Mouse (Mus musculus) C2C12 (cell line): ENCODE data around the gene Kctd17. TPM values are rescaled to one million over a fixed set of nuclear protein-coding genes. Genes with fewer than 3 reads are reported as not detected.

ENCODE experiments used
- H3K27me3 ChIP-seq: one replicate; pipeline ENCODE4 v1.6.1; 2011; ENCODE audit not compliant: control insufficient read depth, insufficient read depth, insufficient read length
- H3K36me3 ChIP-seq: one replicate; pipeline ENCODE4 v1.6.1; 2011; ENCODE audit not compliant: control insufficient read depth, insufficient read depth
- H3K4me3 ChIP-seq: one replicate; pipeline ENCODE4 v1.5.1; 2011; ENCODE audit warnings: mild to moderate bottlenecking, control low read depth; ENCODE audit not compliant: poor library complexity, insufficient read depth, severe bottlenecking
- H3K79me2 ChIP-seq: one replicate; pipeline ENCODE4 v1.6.1; 2011; ENCODE audit not compliant: control insufficient read depth, insufficient read depth
- H3K79me3 ChIP-seq: one replicate; pipeline ENCODE4 v1.6.1; 2011; ENCODE audit warnings: low read depth, control low read depth
- H3ac ChIP-seq: one replicate; pipeline ENCODE3; 2011; ENCODE audit warnings: low read depth; ENCODE audit not compliant: control insufficient read depth, insufficient read length
- CEBPB ChIP-seq: IDR thresholded peaks from one replicate; pipeline ENCODE4 v1.6.1; 2011; ENCODE audit warnings: low read depth, mild to moderate bottlenecking, control low read depth, moderate library complexity
- CTCF ChIP-seq: IDR thresholded peaks from one replicate; pipeline ENCODE4 v1.5.1; 2011; ENCODE audit not compliant: control insufficient read depth, insufficient read depth, insufficient read length
- FOSL1 ChIP-seq: IDR thresholded peaks from one replicate; pipeline ENCODE4 v1.8.0; 2011; ENCODE audit warnings: mild to moderate bottlenecking, low read length; ENCODE audit not compliant: poor library complexity, insufficient read depth, severe bottlenecking
- MAX ChIP-seq: IDR thresholded peaks from one replicate; pipeline ENCODE4 v1.6.1; 2011; ENCODE audit warnings: mild to moderate bottlenecking, control low read depth
- MYOD1 ChIP-seq: IDR thresholded peaks from one replicate; pipeline ENCODE4 v1.6.1; 2011; ENCODE audit warnings: low read depth; ENCODE audit not compliant: control insufficient read depth, insufficient read length
- MYOG ChIP-seq: IDR thresholded peaks from one replicate; pipeline ENCODE4 v1.6.1; 2011; ENCODE audit not compliant: control insufficient read depth, insufficient read length; ENCODE audit errors: extremely low read depth
- USF1 ChIP-seq: IDR thresholded peaks from one replicate; pipeline ENCODE4 v1.6.1; 2011; ENCODE audit warnings: low read depth, mild to moderate bottlenecking, control low read depth, moderate library complexity
- polyA plus RNA-seq: library from polyadenylated mRNA; unstranded; fragments of >200 nt; fragmentation: generic; extraction: Trizol; gene quantifications from one replicate; pipeline ENCODE4 v1.2.1, GENCODE M21; 2012; ENCODE audit warnings: missing spikeins

Gene Kctd17
- polyA plus RNA-seq, 1 experiment: 228 TPM

DNA sequence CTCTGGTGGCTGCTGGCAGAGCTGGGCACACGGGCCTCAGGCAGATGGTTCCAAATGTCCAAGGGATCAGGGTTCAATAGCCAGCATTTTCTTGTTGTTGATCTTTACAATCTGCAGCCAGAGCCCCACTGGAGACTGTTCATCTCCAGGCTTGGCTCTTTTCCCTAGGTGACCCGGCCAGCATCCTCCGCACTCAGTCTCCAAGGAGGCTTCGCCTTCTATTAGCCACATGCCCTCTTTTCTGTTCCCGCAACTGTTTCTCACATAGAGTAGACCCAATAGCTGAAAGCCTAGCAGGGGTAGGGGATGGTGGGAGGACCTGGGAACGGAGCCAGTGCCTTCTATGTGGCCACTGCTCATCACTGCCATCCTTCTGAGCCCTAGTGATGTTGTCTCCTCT lies 45.1 kb downstream of the Kctd17 start:
- Histone ChIP-seq H3K79me2 (no peaks in the 10 kb centered on the region), H3K27me3 (peaks cover 27% of the 10 kb centered on the region), H3K79me3 (no peaks in the 10 kb centered on the region), H3K4me3 (no peak overlapping the region), H3ac (no peak overlapping the region), H3K36me3 (no peaks in the 10 kb centered on the region)
- no peak for TF ChIP-seq FOSL1
- TF ChIP-seq MYOD1: no peak
- no peak for TF ChIP-seq CEBPB
- no peak for TF ChIP-seq MAX
- no peak for TF ChIP-seq CTCF
- no peak for TF ChIP-seq MYOG
- TF ChIP-seq USF1: no peak

DNA sequence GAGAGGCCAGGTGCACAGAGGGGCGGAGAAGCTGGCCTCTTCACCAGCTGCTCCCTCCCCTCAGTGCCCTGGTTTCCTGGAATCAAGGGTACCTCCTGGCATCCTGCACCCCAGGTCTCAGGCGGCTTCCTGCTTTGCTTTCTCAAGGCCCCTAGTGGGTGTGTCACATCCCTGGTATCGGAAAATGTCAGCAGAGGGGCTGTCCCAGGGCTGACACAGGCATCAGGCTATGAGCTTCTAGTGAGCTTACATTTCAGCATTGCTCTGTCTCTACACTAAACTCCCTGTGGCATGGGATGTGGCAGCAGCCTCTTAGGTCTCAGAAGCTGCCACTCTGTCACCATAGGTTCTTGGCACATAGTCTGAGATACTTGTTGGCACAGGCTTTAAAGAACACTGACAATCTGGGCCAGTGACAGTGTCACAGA lies 47.3 kb downstream of the Kctd17 start:
- Histone ChIP-seq H3K27me3 (peaks cover 27% of the 10 kb centered on the region), H3K79me2 (no peaks in the 10 kb centered on the region), H3K36me3 (no peaks in the 10 kb centered on the region), H3ac (no peak overlapping the region), H3K79me3 (no peaks in the 10 kb centered on the region), H3K4me3 (no peak overlapping the region)
- TF ChIP-seq FOSL1 (no peak), USF1 (no peak), CEBPB (no peak), CTCF (no peak), MAX (no peak), MYOD1 (no peak), MYOG (no peak)

DNA sequence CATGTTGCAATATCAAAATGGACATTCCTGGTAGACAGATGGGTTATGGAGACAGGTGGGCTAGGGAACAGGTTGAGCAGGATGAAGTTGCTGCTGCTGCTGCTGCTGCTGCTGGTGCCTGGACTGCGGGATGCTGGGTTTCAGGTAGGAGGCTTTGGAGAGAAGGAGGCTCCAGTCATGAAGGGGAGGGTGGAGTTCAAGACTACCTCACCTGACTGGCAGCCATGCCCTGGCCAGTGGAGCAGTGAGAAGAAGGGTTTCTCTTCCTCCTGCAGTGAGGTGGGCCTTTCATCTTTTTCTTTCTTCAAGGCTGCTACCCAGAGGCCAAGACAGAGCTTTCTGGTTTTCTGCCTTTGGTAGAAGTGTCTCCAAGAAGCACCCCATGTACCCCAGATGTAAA lies 48.5 kb downstream of the Kctd17 start:
- TF ChIP-seq FOSL1 (no peak), MYOD1 (no peak), CEBPB (no peak), USF1 (no peak), MAX (no peak), CTCF (no peak), MYOG (no peak)
- H3K4me3 ChIP-seq: no peak overlapping the region
- H3K79me3 ChIP-seq: no peaks in the 10 kb centered on the region
- H3K79me2 ChIP-seq: no peaks in the 10 kb centered on the region
- H3ac ChIP-seq: no peak overlapping the region
- H3K36me3 ChIP-seq: no peaks in the 10 kb centered on the region
- H3K27me3 ChIP-seq: peaks cover 27% of the 10 kb centered on the region

DNA sequence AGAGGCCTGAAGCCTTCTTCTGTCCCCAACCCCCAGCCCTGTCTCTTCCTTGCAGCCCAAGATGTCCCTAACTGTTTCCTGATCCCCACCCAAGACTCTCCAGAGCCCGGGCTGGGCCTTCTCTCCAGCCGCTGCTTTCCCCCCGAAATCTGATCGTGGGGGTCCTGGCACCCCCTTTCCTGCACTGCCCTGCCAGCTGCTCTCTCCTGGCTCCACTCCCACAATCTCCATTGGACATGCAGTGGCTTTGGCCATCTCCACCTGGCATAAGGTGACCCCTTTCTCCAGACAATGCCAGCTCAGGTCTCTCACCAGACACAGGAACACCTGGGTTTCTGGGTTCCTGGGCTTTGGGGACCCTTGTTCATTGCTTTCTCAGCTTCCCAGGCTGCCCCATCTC lies 49.7 kb downstream of the Kctd17 start:
- no peaks in the 10 kb centered on the region for H3K79me2 ChIP-seq
- H3K27me3 ChIP-seq: peaks cover 27% of the 10 kb centered on the region
- TF ChIP-seq CTCF (no peak), MYOG (no peak), MAX (no peak), FOSL1 (no peak), CEBPB (no peak), MYOD1 (no peak), USF1 (no peak)
- H3K4me3 ChIP-seq: no peak overlapping the region
- H3K79me3 ChIP-seq: no peaks in the 10 kb centered on the region
- H3K36me3 ChIP-seq: no peaks in the 10 kb centered on the region
- no peak overlapping the region for H3ac ChIP-seq

DNA sequence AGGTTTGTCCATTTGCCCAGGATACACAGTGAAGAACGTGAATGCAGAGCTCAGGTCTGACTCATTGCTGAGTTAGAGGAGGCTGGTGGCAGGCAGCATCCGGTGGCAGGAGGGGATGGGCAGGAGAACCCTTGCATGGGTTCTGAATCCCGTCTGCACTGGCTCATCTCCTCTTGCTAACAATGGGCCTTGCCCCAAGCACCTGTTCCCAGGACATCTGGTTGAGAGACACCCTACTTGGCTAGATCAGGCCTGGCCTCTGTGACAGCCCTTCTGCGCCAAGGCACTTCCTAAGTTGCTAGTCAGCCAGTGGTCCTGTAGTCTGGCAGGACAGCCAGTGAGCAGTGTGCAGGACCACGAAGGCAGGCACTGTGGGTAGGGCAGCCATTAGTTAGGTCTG lies 51.1 kb downstream of the Kctd17 start:
- TF ChIP-seq MYOD1 (peak; percentile 93), FOSL1 (no peak), USF1 (no peak), CEBPB (no peak)
- no peak overlapping the region for H3K4me3 ChIP-seq
- no peaks in the 10 kb centered on the region for H3K36me3 ChIP-seq
- H3ac ChIP-seq: peak overlapping the region; percentile 4
- peaks cover 23% of the 10 kb centered on the region for H3K27me3 ChIP-seq
- H3K79me3 ChIP-seq: no peaks in the 10 kb centered on the region
- H3K79me2 ChIP-seq: no peaks in the 10 kb centered on the region

DNA sequence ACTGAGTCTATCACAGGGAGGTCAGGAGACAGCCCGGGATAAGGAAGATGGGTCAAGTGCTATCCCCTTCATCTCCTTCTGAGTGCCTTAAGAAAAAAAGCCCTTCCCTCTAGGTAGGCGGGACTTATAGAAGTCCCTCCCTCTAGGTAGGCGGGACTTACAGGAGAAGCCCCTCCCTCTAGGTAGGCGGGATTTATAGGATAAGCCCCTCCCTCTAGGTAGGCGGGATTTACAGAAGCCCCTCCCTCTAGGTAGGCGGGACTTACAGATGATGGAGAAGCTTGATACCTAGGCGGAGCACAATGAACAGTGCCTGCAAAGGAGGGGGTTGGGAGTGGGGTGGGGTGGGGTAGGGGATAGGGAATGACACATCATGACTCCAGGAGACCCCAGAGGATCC lies 51.7 kb downstream of the Kctd17 start:
- peaks cover 24% of the 10 kb centered on the region for H3K27me3 ChIP-seq
- no peaks in the 10 kb centered on the region for H3K36me3 ChIP-seq
- no peak overlapping the region for H3K4me3 ChIP-seq
- TF ChIP-seq MYOG (no peak), USF1 (no peak), MYOD1 (no peak), MAX (no peak), FOSL1 (no peak), CEBPB (no peak), CTCF (no peak)
- no peaks in the 10 kb centered on the region for H3K79me3 ChIP-seq
- no peaks in the 10 kb centered on the region for H3K79me2 ChIP-seq
- no peak overlapping the region for H3ac ChIP-seq
